Mouse (Mus musculus) heart, adult 18-20 months (tissue): ENCODE data around the gene C87977. TPM values are rescaled to one million over a fixed set of nuclear protein-coding genes. Genes with fewer than 3 reads are reported as not detected.
"Not testable (repeated sequence)": the region's sequence is repeated elsewhere in the genome, so short reads cannot be mapped to it uniquely, and the experiment has no call there.

Experiments
- DNase-seq, 2 experiments: peaks; one replicate each; pipeline ENCODE4 v3.0.0; 2021 to 2022; ENCODE audit warnings: mixed read lengths in 1 of 2
- long read RNA-seq, 2 experiments: library from polyadenylated mRNA; stranded (forward); transcript quantifications; one replicate each; pipeline ENCODE4 v2.0.0; 2021
- total RNA-seq, 2 experiments: library from RNA; stranded (reverse); gene quantifications; 2 replicates each; pipeline ENCODE4 v1.2.3; 2021

Gene C87977
- not detected for total RNA-seq
- long read RNA-seq, experiment 1: 0 reads
- long read RNA-seq, experiment 2: 0 reads

DNA sequence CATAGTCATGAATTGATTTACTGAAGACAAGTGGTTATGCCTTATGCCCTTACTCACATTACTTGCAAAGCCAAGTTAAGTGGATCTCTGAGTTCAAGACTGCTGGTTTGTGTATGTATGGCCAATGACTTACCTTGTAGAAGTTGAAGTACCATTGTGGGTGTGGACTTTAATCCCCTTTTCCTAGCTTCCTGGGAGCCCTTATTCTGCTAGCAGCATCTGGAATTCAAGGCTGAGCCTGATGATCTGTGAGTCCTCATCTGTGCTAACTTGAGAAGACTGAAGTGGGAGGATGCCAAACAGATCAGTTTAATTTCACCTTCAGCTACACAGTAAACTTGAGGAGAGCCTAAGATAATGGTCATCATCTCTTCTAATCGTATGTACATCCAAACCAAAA lies at the start of gene C87977:
TSS of gene C87977 (minus strand) at position 101 of the 400 bp plus-strand sequence.
- DNase-seq: not testable (repeated sequence)

DNA sequence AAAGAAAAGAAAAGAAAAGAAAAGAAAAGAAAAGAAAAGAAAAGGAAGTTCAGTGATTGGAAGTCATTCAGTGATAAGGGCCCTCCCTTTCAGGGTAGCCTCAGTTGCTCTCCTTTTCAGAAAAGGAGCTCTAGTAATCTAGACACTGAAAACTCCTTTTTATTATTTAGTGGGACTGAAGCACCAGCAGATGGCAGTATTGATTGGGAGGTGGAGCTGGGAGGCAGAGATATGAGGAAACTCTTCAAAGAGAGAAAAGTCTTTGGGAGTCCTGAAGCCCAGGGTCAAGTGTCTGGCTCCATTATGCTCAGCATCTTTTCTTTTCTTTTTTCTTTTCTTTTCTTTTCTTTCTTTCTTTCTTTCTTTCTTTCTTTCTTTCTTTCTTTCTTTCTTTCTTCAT lies 41.6 kb upstream of the C87977 start:
- DNase-seq: not testable (repeated sequence)

DNA sequence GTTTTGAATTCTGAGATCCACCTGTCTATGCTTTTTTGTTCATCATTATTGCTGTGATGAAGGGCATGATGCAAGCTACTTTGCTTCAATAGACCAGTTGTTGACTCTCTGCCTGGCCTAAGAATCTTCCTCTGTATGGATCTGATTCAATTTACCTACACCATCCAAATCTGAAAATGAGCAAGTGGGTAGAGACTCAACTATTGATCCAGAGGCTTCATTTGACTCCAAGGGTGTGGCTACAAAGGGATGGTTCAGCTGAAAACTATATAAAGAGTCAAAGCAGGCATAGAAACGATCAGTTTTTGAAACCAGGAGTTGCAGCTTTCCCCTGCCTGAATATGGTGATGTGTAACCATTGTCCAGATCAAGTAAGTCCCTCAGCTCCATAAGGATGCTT lies 22.7 kb downstream of the C87977 start, which contains the start of gene Oog2:
TSS of gene Oog2 (plus strand) at position 301 of the 400 bp plus-strand sequence.
- no peak for DNase-seq

DNA sequence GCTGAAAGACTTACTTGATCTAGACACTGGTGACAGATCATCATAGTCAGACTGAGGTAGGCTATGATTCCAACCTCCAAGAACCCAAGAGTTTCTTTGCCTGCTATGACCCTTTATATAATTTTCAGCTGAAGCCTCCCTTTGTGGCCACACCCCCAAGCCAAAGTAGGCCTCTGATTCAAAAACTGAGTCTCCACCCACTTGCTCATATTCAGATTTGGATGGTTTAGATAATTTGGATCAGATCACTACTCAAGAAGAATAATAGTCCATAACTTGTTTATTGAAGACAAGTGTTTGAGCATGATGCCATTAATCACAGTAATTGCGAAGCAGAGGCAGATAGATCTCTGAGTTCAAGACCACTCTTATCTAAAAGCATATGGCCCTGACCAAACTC lies 50.6 kb downstream of the C87977 start, which contains the start of gene Oog3:
TSS of gene Oog3 (minus strand) at position 101 of the 400 bp plus-strand sequence.
- no peak for DNase-seq

Other genes starting within 250 kb of the C87977 start
- not detected for gene Gm13101, start 246.4 kb downstream of the C87977 start, total RNA-seq
- gene Pramef17, start 218.9 kb downstream of the C87977 start, total RNA-seq: not detected
- gene Pramel4, start 154.2 kb downstream of the C87977 start, total RNA-seq: not detected
- gene Gm13102, start 106.8 kb downstream of the C87977 start, total RNA-seq: not detected
- gene Oog3, start 50.7 kb downstream of the C87977 start, total RNA-seq: not detected
- not detected for gene Oog2, start 22.6 kb downstream of the C87977 start, total RNA-seq
- gene Pramel5, start 67.2 kb upstream of the C87977 start, total RNA-seq: not detected
- gene Gm13128, start 116.9 kb upstream of the C87977 start, total RNA-seq: not detected
- not detected for gene Gm13119, start 144.6 kb upstream of the C87977 start, total RNA-seq
- not detected for gene Pramef20, start 164.6 kb upstream of the C87977 start, total RNA-seq
- gene Pramef12, start 195.1 kb upstream of the C87977 start, total RNA-seq: not detected
- gene 1700012P22Rik, start 225.5 kb upstream of the C87977 start, total RNA-seq: not detected
- not detected for gene Gm9944, start 240.0 kb upstream of the C87977 start, total RNA-seq